Mouse (Mus musculus): Measurements from ENCODE around the gene Itgb5. TPM values are rescaled to one million over a fixed set of nuclear protein-coding genes. Genes with fewer than 3 reads are reported as not detected.
A peak's percentile ranks its signal among the peaks of the same experiment; 100 is the strongest.

The Itgb5 gene
- polyA plus RNA-seq, 1 experiment from 2014 or later = 61.4 TPM

- Histone ChIP-seq H3K4me3 (0 out of 2 replicates have a peak overlapping the region, but pooled peaks have one; percentile 13), H3K4me2 (peak overlapping the region; percentile 44), H3K9me3 (replicated peaks) (no peaks in the 10 kb centered on the region), H3K36me3 (no peaks in the 10 kb centered on the region), H3K9ac (no peak overlapping the region), H3K4me1 (replicated peaks) (peaks cover 26% of the 10 kb centered on the region), H3K27ac (peak overlapping the region; percentile 60), H3K27me3 (no peaks in the 10 kb centered on the region)
- peak; percentile 78 for ATAC-seq (replicated peaks; ENCODE audit: insufficient number of reproducible peaks, insufficient read depth, low FRiP score, low read depth)
- 52% methylated on average over 14 of the region's 14 CpGs for WGBS
Measured at GRCm38 (mm10) chr16:33859988-33860700, 30.7 kb downstream of the Itgb5 start.

- Histone ChIP-seq H3K27me3 (no peaks in the 10 kb centered on the region), H3K36me3 (no peaks in the 10 kb centered on the region), H3K9ac (no peak overlapping the region), H3K9me3 (replicated peaks) (no peaks in the 10 kb centered on the region), H3K4me3 (no peak overlapping the region), H3K4me1 (replicated peaks) (peaks cover 26% of the 10 kb centered on the region), H3K27ac (no peak overlapping the region), H3K4me2 (no peak overlapping the region)
- 83% methylated on average over 4 of the region's 4 CpGs for WGBS
- ATAC-seq (replicated peaks; ENCODE audit: insufficient number of reproducible peaks, insufficient read depth, low FRiP score, low read depth) = no peak
Measured at GRCm38 (mm10) chr16:33862406-33862805, 32.9 kb downstream of the Itgb5 start.

GRCm38 (mm10) chr16:33863208-33863751, 33.8 kb downstream of the Itgb5 start:
- H3K27ac ChIP-seq = no peak overlapping the region
- H3K4me3 ChIP-seq = no peak overlapping the region
- 76% methylated on average over 5 of the region's 5 CpGs for WGBS
- H3K9me3 ChIP-seq (replicated peaks) = no peaks in the 10 kb centered on the region
- H3K4me1 ChIP-seq (replicated peaks) = peaks cover 26% of the 10 kb centered on the region
- no peak for ATAC-seq (replicated peaks; ENCODE audit: insufficient number of reproducible peaks, insufficient read depth, low FRiP score, low read depth)
- no peak overlapping the region for H3K9ac ChIP-seq
- no peak overlapping the region for H3K4me2 ChIP-seq
- no peaks in the 10 kb centered on the region for H3K27me3 ChIP-seq
- H3K36me3 ChIP-seq = no peaks in the 10 kb centered on the region

GRCm38 (mm10) chr16:33870224-33870785, 40.8 kb downstream of the Itgb5 start:
- H3K4me3 ChIP-seq = no peak overlapping the region
- H3K4me2 ChIP-seq = no peak overlapping the region
- 92% methylated on average over 3 of the region's 3 CpGs for WGBS
- peaks cover 24% of the 10 kb centered on the region for H3K4me1 ChIP-seq (replicated peaks)
- ATAC-seq (replicated peaks; ENCODE audit: insufficient number of reproducible peaks, insufficient read depth, low FRiP score, low read depth) = no peak
- no peaks in the 10 kb centered on the region for H3K36me3 ChIP-seq
- no peak overlapping the region for H3K27ac ChIP-seq
- no peaks in the 10 kb centered on the region for H3K27me3 ChIP-seq
- H3K9ac ChIP-seq = no peak overlapping the region
- H3K9me3 ChIP-seq (replicated peaks) = no peaks in the 10 kb centered on the region

DNA sequence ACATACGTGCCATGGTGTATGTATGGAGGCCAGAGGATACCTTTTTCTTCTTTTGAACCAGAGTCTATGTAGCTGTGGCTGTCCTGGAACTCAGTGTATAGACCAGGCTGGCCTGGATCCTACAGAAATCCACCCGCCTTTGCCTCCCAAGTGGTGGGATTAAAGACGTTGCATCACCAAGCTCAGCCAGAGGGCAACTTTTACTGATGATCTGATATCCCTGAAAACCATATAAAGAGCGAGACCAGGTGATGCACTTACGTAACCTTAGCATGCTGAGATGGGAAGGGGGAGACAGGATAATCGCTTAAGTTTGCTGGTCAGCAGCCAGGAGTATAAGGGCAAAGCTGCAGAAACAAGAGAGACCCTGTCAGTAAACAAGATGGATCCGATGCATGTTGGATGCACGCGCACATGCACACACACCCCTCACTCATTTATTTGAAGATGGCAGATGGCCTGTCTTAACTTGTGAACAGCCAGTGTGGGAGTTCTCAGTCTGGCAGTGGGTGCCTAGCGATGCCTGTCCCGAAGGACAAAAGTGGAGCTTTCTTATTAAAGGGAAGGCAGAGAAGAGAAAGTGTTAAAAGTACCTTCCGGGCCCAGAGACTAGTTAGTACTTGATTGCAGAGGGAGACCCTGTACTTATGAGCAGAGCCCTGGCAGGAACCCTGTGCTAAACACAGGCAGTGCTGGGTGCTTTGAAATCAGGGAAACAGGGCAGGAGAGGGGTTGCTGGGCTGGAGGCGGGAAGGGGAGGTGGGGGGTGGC, 41.7 kb downstream of the Itgb5 start:
- Histone ChIP-seq H3K27me3 (no peaks in the 10 kb centered on the region), H3K4me3 (no peak overlapping the region), H3K36me3 (no peaks in the 10 kb centered on the region), H3K4me2 (no peak overlapping the region), H3K4me1 (replicated peaks) (peaks cover 24% of the 10 kb centered on the region), H3K27ac (no peak overlapping the region), H3K9ac (no peak overlapping the region), H3K9me3 (replicated peaks) (no peaks in the 10 kb centered on the region)
- ATAC-seq (replicated peaks; ENCODE audit: insufficient number of reproducible peaks, insufficient read depth, low FRiP score, low read depth) = no peak
- WGBS = 78% methylated on average over 13 of the region's 13 CpGs

DNA sequence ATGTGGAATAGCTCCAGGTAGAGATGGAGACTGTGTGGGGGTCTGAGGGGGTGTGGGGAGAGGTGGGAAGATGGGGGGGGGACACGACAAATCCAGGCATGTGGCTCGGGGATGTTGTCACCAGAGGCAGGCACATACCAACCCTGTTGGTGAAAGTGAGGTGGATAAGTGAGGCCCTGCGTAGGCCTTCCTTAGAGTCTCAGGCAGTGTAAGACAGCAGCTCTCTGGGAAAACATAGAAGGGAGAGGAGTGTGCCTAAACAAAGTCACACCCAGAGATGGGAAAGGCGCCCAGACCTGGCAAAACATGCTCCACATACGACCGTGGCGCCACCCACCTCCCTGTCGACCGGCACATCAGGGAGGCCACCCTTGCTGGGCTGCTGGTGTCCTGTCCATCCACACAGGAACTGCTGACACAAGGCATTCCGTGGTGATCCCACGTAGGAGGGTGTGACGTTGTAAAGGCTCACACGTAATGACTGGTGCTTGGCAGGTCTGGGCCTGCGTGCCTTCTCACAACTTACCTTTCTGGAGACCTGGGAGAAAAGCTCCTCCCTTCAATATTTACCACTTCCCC, 42.5 kb downstream of the Itgb5 start:
- no peak overlapping the region for H3K4me3 ChIP-seq
- H3K36me3 ChIP-seq = no peaks in the 10 kb centered on the region
- 47% methylated on average over 14 of the region's 14 CpGs for WGBS
- peak; percentile 25; the same call in 1 of the 2 replicates for ATAC-seq (replicated peaks; ENCODE audit: insufficient number of reproducible peaks, insufficient read depth, low FRiP score, low read depth)
- no peak overlapping the region for H3K4me2 ChIP-seq
- H3K9ac ChIP-seq = no peak overlapping the region
- H3K9me3 ChIP-seq (replicated peaks) = no peaks in the 10 kb centered on the region
- no peaks in the 10 kb centered on the region for H3K27me3 ChIP-seq
- peaks cover 26% of the 10 kb centered on the region for H3K4me1 ChIP-seq (replicated peaks)
- H3K27ac ChIP-seq = peak overlapping the region; percentile 63; the same call in 1 of the 2 replicates

DNA sequence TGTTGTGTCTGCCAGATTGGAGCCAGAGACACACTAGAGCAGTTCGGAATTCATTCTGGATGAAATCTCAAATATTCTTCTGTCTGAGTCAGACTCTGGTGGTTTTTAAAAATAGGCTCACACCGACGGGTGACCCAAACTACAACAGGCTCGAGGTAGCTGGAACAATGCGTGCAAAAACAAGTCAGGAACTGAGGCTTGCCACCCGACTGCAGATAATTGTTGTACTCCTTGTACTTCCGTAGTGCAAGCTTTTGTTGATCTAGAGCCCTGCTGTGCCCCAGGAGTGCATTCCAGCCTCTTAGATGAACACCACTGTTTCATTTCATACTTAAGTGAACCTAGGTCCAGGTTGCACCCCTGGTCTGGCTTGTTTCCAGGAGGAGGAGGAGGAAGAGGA, 43.8 kb downstream of the Itgb5 start:
- no peak overlapping the region for H3K4me3 ChIP-seq
- ATAC-seq (replicated peaks; ENCODE audit: insufficient number of reproducible peaks, insufficient read depth, low FRiP score, low read depth) = no peak
- H3K4me1 ChIP-seq (replicated peaks) = peaks cover 39% of the 10 kb centered on the region
- no peaks in the 10 kb centered on the region for H3K36me3 ChIP-seq
- H3K9ac ChIP-seq = no peak overlapping the region
- H3K9me3 ChIP-seq (replicated peaks) = no peaks in the 10 kb centered on the region
- WGBS = 22% methylated on average over 7 of the region's 7 CpGs
- H3K27me3 ChIP-seq = no peaks in the 10 kb centered on the region
- peak overlapping the region; percentile 63 for H3K27ac ChIP-seq
- H3K4me2 ChIP-seq = no peak overlapping the region

- Histone ChIP-seq H3K27ac (peak overlapping the region; percentile 58), H3K4me2 (no peak overlapping the region), H3K9me3 (replicated peaks) (no peaks in the 10 kb centered on the region), H3K4me3 (no peak overlapping the region), H3K9ac (no peak overlapping the region), H3K36me3 (no peaks in the 10 kb centered on the region), H3K4me1 (replicated peaks) (peaks cover 56% of the 10 kb centered on the region), H3K27me3 (no peaks in the 10 kb centered on the region)
- WGBS = 55% methylated on average over 6 of the region's 6 CpGs
- no peak for ATAC-seq (replicated peaks; ENCODE audit: insufficient number of reproducible peaks, insufficient read depth, low FRiP score, low read depth)
Measured at GRCm38 (mm10) chr16:33878041-33878783, 48.7 kb downstream of the Itgb5 start.

DNA sequence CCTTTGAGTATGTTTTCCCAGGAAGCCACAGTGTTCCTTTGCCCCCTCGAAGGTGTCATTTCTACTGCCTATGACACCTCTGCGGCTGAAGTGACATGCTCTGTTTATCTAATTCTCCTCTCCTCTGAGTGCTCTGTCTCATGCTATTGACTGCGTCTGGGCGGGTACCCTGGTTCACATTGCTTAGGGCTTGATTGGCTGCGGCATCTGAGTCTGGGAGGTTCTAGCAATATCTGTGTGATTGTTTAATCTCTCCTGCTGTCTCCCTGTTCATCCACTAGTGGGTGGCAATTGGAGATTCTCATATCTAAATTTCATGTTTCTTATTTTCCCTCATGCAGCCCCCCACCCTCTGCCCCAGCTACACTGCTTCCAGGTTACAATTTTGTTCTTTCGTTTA, 49.6 kb downstream of the Itgb5 start:
- Histone ChIP-seq H3K4me3 (no peak overlapping the region), H3K27ac (peak overlapping the region; percentile 58), H3K27me3 (no peaks in the 10 kb centered on the region), H3K4me2 (no peak overlapping the region), H3K36me3 (no peaks in the 10 kb centered on the region), H3K9ac (no peak overlapping the region), H3K9me3 (replicated peaks) (no peaks in the 10 kb centered on the region), H3K4me1 (replicated peaks) (peaks cover 58% of the 10 kb centered on the region)
- WGBS = 41% methylated on average over 6 of the region's 6 CpGs
- no peak for ATAC-seq (replicated peaks; ENCODE audit: insufficient number of reproducible peaks, insufficient read depth, low FRiP score, low read depth)

- no peaks in the 10 kb centered on the region for H3K27me3 ChIP-seq
- WGBS = 35% methylated on average over 4 of the region's 4 CpGs
- H3K4me1 ChIP-seq (replicated peaks) = peaks cover 63% of the 10 kb centered on the region
- H3K27ac ChIP-seq = no peak overlapping the region
- no peaks in the 10 kb centered on the region for H3K9me3 ChIP-seq (replicated peaks)
- no peak overlapping the region for H3K4me2 ChIP-seq
- H3K9ac ChIP-seq = no peak overlapping the region
- no peak for ATAC-seq (replicated peaks; ENCODE audit: insufficient number of reproducible peaks, insufficient read depth, low FRiP score, low read depth)
- no peak overlapping the region for H3K4me3 ChIP-seq
- H3K36me3 ChIP-seq = no peaks in the 10 kb centered on the region
Measured at GRCm38 (mm10) chr16:33879556-33879955, 50.1 kb downstream of the Itgb5 start.
